Mouse (Mus musculus) gastrocnemius, postnatal 4 days (tissue): ENCODE measurements around the gene Ncam1. TPM values are rescaled to one million over a fixed set of nuclear protein-coding genes. Genes with fewer than 3 reads are reported as not detected.

Experiments
- DNase-seq, 2 experiments: peaks; one replicate each; pipeline ENCODE4 v3.0.0; 2021 to 2022; ENCODE audit warnings: low spot score in 2 of 2, mixed read lengths in 2 of 2
- total RNA-seq, 2 experiments: library from RNA; stranded (reverse); gene quantifications; 2 replicates each; pipeline ENCODE4 v1.2.3; 2021

Ncam1 gene
- total RNA-seq, 2 experiments from 2014 or later: 180 to 193 TPM

DNA sequence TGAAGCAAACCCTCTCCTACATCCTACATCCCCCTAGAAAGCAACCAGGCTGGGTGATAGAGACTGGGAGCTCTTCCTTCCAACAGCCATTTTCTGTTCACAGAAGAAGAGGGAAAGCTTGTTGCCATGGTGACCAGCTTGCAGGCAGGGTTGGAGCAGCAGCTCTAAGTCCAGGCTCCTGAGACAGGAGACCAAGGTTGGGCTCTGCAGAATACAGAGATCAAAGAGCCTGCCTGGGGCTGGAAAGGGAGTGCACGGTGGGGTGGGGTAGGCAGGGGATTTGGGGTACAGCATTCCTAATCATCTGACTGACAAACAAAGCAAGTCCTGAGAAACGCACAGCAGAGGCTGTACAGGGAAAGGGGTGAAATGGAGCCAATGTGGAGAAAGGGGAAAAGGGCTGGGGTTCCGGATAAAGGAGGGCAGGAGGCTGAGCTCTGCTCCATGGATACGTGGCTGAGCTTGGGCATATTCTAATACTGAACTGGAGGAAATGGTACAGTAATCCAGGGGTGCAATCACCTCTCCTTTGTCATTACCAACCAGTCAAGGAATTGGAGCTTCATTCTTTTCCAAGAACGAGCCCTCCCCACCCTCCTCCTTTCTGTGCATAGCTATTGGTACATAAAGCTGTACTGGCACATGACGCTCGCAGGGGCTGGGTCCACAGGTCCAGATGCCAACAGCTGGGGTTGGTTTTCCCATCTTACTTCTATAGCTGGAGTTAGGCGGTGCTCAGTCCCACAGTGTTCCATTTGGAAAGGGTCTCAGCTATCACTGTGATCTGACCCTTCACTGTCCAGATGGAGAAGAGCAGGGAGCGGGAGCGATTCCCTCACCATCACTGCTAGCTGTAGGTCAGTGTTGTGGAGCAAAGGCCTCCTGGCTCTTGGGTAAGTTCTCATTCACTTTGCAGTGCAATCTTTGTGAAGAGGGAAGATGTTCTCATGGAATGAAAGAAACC lies 227.7 kb downstream of the Ncam1 start:
- DNase-seq: peak in 1 of 2 experiments; percentile 26

DNA sequence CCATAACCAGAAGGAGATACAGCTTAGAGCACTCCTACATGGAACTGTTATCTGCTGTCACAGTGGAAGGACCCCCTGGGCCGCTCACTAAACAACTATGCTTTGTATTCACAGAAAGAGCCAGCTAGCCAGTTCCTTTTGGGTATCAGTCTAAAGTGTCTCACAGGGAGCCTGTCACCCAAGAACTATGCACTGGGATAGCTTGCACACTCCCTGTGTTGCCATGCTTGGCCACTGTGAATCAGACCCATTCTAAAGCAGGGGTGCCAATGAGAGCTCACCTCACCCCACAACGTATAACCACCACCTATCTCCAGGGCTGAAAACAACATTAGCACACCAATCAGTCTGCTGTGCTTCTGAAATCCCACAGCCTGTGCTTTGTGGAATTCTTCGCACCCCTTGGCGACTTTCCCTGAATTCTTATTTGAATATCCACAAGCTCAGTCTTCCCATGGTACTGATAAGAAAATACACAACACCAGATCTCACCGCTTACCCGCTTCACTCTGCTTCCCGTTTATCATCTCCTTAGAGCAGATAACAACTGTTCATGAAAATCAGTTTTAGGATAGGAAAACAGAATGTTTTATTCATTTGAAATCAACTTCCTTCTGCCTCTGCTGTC lies 228.6 kb downstream of the Ncam1 start:
- DNase-seq: no peak

DNA sequence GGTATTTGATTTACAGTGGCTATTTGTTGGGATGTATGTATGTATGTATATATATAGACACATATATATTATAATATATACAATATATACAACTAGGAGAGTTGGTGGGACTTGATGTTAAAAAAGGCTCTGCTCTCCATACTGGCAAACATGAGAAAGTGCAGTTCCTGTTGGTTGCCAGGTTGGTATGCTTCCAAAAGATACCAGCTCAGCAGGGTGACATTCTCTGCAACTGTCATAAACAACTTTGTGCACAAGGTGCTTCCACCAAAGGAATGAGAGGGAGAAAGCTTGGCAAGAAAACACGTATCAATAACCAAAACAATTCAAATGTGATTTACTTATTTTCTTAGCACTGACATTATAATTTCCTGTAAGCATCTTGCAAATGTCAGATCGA lies 232.9 kb downstream of the Ncam1 start:
- no peak for DNase-seq

DNA sequence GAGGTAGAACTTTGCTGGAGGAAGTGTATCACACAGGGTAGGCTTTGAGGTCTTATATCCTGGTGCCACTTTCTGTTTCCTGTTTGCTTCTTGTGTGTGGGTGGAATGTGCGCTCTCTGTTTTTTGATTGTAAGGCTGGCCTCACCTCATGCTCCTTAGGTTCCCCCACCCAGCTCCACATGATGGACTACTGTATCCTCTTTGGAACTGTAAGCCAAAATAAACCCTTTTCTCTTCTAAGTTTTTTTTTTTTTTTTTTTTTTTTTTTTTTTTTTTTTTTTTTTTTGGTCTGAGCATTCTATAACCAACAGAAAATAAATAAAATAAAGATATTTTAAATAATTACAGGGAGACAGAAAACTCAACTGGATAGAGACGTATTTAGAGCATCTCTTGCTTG lies 239.8 kb downstream of the Ncam1 start:
- no peak for DNase-seq

DNA sequence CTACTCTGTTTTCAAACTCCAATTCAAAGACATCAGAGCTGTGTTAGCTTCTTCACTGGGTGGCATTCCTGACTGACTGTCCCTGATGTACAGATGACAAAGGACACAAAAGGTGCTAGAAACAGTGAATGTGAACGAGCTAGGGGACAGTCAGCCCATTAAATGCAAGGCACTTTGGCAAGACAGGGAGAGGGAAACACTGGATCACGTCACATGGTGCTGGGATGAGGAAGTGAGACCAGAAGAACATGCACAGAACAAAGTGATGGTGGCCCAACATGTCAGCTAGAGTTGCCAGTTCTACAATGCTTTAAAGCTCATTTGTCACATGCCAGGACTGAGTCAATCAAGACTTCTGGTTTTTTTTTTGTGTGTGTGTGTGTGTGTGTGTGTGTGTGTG lies 247.4 kb downstream of the Ncam1 start:
- DNase-seq: no peak

DNA sequence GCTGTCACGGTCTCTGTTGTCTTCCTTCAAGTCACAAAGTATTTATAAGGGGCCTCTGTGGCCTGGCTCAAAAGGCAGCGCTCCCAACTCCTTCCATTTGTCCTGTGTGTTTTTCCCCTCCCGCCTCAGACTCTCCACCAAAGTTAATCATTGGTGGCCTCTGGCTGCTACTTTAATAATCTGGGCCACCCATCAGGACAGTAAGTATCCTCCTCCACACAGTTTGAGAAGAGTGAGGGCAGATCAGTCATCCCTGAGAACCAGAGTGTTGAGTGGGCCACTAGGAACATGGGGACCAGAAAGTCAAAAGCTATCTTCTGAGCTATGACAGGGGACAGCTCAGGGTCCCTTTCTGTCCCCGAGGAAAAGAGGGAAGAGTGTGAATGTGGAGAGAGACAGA lies 256.1 kb downstream of the Ncam1 start:
- DNase-seq: no peak

DNA sequence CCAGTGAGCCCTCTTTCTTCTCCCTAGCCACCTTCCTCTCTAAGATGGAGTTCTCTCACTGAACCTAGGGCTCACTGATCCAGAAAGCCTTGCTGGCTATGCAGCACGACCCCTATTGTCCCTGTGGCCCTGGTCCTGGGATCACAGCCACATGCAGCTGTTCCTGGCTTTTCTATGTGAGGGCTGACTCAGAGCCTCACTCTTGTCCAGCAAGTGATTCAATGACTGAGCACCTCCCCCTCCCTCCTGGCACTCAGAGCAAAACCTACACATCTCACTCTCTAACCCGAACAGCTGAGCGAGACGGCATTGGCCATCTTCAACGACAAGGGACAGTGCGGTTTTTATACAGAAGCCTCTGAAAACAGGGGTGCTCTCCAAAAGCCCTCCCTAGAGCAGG lies 260.9 kb downstream of the Ncam1 start:
- DNase-seq: peak in 1 of 2 experiments; percentile 60

DNA sequence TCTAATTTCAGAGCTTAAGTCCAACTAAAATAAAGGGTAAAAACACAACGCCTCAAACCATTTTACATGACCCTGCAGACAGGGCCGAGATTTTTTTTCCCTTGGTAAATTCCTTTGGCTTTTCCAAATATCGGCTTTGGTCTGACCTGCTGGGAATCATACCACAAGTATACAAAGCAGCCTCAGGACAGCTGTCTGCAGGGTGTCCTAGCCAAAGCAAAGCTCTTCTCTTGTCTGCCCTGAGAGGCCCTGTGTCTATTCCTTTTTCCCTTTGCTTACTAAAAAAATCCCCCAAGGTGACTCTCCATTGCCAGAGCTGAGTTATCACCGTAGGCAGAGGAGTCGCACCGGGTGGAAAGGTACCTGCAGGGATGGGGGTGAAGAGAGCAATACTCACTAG lies 262.1 kb downstream of the Ncam1 start:
- no peak for DNase-seq

DNA sequence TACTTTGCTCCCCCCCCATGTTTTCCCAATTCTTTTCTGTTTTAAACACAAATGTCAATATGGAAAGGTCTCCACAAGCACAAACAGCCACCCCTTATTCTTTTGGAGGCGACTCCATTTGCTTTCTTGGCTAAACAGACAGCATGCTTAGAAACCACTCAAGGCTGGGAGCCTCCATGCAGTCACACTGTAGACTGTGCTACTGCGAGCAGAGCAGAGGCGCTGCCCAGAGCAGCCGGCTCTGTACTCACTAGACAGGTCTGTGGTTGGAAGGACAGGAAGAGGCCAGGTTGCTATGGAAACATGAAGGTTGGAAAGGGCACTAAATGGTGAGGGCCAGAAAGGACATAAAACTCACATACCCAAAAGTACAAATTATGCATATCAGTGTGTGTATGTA lies 263.8 kb downstream of the Ncam1 start:
- DNase-seq: no peak

DNA sequence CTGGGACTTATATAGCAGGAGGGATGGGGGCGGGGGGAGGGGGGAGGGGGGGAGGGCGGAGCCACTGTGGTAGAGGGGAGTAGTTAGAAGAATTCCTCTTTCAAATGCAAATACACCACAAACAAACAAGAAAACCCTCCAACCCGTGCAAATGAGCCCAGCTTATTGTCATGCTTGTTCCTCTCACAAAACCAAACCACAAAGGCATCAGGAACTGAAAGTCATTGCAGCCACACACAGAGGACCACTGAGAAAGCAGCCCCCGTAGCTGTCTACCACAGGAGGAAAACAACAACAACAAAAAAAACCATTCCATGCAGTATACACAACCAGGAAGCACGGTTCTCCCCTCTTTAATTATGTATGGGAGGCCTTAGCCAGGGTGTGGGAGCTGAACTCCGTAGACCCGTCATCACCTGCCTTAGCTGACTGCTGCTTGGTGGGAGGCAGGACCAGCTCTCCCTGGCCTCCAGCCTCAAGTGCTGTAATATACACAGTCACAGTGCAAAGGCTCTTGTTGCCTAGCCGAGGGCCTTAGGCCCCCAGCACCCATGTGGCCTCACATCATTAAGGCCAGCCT lies 264.7 kb downstream of the Ncam1 start:
- DNase-seq: no peak

DNA sequence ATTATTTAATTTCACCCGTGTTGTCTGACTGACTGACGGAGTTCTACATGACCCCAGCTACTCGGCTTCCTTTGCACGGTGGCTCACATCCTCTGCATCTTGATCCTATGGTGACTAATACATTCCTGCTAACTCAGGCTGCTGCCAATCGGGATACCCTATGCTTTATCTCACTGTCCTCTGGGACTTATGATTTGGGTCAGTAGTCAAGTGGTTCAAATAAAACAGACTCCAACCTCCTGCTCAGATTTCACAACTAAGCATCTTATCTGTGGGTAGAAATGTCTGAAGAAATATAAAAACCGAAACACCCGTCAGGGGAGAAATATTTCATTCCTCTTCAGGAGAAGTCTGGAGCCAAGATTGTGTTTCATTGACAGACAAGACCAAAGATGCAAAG lies 265.3 kb downstream of the Ncam1 start:
- no peak for DNase-seq

DNA sequence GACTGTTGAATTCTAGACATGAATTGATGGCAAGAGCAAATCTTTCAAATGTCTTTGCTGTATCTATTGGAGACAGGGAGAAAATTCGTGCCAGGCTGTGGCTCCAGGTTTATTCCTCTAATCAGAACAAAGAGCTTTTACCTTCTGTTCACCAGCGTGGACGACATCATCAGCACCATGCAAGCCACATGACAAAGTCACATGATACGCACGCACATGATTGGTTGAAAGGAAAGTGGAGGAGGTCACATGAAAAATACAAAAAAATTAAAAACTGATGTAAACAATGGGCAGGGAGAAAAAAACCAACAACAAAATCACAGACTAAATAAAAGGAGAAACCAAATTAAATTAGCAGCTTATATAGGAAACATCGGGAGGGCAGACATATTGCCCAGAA lies 266.9 kb downstream of the Ncam1 start:
- no peak for DNase-seq

DNA sequence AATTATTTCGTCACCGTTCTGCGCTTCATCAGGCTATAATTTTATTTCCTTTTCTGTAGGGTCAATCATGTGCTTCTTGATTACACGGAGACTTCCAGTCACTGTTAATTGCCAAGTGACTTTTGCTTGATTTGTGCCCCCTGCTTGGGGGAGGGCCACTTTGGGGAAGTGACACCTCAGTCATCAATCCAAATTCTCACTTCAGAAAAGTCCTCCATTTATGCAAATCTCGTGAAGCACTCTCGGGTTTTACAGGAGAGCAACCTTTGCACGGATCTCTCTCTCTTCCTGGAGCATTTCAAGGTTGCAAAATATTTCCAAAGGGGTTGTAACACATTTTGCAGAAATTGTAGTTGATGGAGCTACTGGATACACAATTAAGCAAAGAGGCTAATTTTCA lies 267.5 kb downstream of the Ncam1 start:
- DNase-seq: no peak

DNA sequence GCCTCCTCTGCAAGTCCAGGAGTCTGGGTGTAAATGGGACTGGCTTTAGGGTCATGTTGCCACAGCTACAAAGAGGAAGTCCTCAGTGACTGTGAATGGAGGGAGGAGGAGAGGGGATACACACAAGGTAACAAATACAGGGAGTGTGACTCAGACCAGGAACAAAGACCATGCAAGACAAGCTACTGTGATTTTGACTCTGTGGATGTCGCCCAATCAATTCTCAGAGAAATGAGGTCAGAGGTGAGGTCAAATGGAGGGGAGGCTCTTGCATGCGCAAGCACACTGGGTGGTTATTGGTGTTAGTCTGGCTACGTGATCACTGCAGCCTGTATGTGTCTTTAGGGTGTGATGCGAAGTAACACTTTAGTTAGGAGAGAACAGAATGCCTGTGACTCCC lies 268.0 kb downstream of the Ncam1 start:
- no peak for DNase-seq

DNA sequence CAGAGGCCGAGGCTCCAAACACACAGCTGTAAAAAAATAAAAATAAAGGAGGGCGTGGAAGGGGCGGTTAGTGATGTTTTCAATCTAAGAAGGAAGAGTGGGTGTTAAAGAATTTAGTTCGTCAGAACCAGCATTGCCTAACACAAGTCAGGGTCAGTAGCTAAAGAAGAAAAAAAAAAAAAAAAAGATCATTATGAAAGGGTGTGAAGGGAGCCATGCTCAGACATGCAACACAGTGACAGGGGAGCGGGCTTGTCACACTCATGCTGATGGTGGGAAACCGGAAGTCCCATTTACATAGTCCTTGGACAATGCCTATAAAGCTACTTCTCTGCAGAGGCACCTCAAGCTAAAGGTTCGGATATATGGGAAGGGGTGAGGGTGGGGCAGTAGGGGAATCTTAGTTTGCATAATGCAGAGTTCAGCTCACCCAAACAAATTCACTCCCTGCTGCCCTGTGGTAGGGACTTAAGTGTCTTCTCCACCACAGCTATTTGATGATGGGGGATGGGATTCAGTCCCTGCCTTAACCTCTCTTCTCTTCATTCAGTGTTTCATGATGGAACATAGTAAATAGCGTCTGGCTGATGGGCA lies 269.3 kb downstream of the Ncam1 start:
- DNase-seq: no peak

DNA sequence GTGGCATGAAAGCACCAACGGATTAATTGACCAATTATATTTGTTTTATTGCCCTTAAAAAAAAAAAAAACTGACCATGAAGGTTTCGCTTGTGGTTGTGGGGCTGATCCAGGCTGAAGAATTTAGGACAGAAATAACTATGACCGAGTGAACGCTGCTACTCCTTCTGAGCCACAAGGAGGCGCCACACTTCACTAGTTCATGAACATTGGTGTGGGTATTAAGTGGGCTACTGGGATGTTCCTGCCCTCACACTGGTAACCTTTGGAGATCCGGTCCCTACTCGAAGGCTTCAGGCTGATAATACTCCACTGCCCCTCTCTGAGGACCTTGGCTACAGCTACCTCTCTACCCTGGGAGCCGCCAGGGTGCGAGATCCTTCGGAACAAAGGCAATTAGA lies 269.8 kb downstream of the Ncam1 start:
- no peak for DNase-seq

DNA sequence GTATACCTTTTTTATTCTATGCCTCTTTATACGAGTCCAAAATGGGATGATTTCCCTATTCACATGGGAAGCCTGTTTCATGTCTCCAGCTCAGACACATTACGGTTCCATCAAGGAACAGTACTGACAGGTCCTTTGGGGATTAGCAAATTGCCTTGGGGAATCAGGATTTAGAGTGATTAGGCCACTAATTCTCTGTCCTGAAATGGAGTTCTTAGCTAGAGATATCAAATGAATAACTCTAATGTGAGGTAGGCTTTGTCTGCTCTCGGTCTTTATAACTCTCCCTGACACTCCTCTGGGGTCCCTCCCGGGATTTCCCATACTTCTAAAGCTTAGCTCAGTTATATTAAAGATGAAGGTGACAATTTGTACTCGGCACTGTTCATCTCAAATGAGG lies 270.7 kb downstream of the Ncam1 start:
- no peak for DNase-seq

DNA sequence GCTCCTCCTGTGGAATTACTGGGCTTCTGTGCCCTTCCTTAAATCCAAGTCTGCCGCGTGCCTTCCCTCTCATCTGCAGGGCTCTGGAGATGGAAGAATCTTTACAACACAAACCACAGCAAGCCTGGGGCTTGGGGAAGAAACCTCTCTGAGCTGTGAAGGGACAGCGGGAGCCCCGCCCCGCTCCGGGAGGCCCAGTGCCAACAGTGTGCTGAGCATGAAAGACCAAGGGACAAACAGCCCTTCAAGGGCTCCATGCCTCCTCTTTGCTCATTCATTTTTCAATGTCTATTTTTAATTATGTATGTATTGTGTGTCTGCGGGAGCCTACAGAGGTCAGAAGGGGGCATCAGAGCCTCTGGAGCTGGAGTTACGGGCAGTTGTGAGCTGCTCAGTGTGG lies 271.4 kb downstream of the Ncam1 start:
- DNase-seq: no peak

DNA sequence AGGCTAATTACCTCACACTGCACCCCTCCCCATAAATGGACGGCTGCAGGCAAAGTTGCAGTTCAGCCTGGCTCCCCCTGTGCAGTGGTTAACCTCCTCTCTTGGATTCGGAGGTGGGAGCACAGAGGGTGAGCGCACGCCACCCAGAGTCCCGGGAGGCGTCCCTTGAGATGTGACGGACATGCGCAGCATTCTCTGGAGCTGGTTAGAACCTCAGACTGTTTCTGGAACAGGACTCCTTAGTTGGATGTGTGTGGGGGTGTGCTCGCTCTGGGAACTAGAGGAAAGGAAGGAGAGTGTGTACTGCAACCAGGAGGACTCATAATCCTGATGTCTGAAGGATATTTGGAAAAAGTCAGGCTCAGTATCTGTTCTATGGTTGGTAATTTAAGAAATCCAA lies 274.0 kb downstream of the Ncam1 start:
- no peak for DNase-seq

DNA sequence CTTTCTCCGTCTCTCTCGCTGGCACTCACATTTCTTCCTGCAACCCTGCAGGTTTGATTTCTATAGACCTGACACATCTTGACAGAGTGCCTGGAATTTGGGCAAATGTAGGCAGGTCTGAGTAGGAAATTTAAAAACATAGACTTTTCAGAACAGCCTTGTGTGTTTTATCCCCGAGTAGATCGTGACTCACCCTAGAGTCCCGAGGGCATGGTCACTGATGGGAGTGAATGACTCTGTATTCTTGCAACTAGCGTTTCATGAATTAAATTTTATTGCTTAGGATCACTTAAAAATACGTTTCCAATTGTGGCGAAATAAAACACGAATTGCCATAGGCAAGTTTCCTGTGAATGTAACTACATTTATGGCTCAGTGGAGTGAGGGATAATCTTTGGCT lies 274.8 kb downstream of the Ncam1 start:
- no peak for DNase-seq

DNA sequence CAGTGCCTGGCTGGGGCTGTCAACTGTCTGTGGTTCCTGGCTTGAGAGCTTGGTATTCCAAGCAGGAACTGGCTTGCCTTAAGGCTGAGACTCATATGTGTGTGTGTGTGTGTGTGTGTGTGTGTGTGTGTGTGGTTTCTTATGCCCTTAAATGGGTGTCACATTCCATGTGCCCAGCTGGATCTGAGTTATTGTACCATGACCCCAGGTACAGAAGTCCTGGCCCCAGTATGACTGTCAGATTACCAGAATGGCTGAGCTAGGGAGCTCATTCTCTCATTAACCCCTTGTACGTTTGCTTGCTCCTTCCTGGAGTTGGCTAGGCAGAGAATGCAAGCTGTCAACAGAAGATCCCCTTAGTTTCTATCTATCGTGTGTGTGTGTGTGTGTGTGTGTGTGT lies 284.4 kb downstream of the Ncam1 start:
- no peak for DNase-seq

DNA sequence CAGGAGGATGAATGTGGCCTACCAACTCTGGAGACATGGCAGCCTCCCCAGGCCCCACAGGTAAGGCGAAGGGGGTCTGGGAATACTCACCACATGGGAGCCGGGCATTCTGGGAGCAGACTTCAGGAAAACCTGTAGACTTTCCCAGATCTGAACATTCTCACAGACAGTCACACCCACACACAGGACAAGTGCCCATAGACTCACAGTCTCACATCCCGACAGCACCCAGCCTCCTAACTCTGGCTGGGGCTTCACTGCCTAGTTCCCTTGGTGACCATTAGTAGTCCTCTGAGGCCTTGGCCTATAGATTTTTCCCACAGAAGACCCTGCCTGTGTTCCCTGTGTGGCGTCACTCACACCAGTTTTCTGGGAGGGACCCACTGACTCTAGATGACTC lies 288.1 kb downstream of the Ncam1 start:
- DNase-seq: no peak
